Mouse (Mus musculus) kidney, adult 2 months (tissue): ENCODE results near the gene Gm10447.

Experiments used
- CTCF ChIP-seq: fragments of 200-500 bp; conservative IDR thresholded peaks from 2 replicates; pipeline ENCODE4 v1.5.1; 2011; ENCODE audit warnings: low read depth, mild to moderate bottlenecking, control low read depth, low read length, moderate library complexity, mixed read lengths; ENCODE audit not compliant: insufficient read depth, insufficient read length
- POLR2A ChIP-seq: fragments of 200-500 bp; IDR thresholded peaks from one replicate; pipeline ENCODE4 v1.6.1; 2011; ENCODE audit warnings: low read depth, low read length, control low read depth

DNA sequence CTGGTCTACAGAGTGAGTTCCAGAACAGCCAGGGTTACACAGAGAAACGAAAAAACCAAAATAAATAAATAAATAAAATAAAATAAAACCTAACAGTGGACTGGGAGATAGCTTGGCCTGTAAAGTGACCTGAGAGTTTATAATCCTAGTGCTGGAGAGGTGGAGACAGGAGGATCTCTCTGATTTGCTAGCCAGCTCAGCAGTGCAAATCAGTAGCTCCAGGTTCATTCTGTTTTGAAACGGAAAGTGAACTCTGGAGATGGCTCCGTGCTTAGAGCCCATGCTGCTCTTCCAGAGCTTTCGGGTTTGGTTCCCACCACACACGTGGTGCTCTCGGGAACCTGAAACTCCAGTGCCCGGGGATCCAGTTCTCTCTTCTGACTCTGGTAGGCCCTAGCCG lies 8.9 kb downstream of the Gm10447 start:
- TF ChIP-seq POLR2A (no peak), CTCF (no peak)
